Mouse (Mus musculus): ENCODE measurements around the gene Igsf21.

Igsf21 gene

GRCm38 (mm10) chr4:140038586-140039411 lies 207.8 kb downstream of the Igsf21 start:
- DNase-seq = no peak

- DNase-seq = peak; percentile 19
Measured at GRCm38 (mm10) chr4:140037784-140038387, 208.7 kb downstream of the Igsf21 start.

DNA sequence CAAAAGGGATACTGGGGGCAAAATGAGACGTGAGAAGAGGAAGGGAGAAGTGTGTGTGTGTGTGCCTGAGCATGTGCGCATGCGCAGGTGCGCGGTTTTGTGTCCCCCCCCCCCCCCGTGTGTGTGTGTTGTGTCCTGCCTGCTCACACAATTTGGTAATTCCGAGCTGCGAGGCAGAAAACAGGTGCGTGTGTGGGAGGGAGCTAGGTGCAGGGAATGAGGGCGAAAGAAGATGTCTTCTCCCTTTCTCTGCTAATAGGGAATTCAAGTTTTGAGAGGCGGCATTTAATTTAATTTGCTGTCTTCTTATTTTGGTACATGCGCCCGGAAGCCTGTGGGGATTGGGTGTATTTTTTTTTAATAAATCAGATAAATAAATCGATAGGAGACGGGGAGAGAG lies 211.4 kb downstream of the Igsf21 start:
- DNase-seq = no peak

GRCm38 (mm10) chr4:140033394-140033793 lies 213.2 kb downstream of the Igsf21 start:
- DNase-seq = peak; percentile 56

- DNase-seq = peak; percentile 17
Measured at GRCm38 (mm10) chr4:140030415-140030814, 216.2 kb downstream of the Igsf21 start.

DNA sequence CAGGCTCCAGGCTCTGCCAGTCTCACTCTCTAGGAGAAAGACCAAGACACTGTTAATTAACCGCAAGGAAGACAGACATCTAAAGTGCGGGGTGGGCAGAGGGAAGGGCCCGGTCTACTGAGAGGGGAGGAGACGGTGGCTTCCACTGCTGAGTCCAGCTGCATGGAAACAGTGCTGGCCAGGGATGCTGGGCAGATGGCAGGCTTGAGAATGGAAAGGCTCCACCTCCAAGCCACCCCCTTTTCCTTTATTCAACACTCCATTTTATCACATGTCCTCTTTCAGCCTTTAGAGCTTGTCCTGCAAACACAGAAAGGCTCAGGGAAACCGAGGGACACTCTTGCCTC lies 216.6 kb downstream of the Igsf21 start:
- no peak for DNase-seq

GRCm38 (mm10) chr4:140029324-140030039 lies 217.1 kb downstream of the Igsf21 start:
- DNase-seq = no peak

DNA sequence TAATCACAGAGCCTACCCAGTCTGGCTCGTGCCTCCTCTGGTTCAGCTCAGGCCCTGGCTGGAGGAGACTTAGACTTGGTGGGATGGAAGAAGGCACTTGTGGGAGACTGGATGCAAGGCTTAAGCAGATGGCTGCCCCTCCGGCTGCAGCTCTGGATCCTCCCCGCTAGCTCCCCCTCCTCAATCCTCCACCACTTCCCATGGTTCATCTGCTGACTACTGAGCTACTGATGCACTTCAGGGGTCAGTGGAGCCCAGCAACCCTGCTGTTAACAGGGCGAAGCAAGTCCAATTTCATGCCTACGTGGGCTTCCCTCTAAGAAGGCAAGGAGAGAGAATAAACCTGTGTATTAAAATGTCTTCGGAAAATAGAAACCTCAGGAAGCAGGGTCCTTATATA lies 222.8 kb downstream of the Igsf21 start:
- DNase-seq = no peak

DNA sequence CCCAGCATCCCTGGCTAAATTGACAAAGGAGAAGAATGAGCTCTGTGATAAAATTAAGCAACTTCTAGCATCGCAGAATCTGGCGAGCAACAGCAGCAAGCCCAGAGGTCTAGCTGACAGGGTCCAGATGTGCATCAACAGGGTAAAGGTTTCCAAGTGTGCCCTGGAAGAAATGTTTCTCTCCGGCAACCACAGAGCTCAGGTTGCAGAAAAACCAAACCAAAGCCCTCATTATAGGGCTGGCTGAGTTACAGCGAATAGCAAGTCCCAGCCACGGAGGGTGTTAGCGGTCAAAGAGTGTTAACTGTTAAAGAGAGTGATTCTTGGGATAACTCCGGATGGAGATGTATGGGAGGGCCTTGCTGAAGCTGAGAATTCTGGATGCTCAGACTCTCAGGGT lies 230.7 kb downstream of the Igsf21 start:
- DNase-seq = no peak

DNA sequence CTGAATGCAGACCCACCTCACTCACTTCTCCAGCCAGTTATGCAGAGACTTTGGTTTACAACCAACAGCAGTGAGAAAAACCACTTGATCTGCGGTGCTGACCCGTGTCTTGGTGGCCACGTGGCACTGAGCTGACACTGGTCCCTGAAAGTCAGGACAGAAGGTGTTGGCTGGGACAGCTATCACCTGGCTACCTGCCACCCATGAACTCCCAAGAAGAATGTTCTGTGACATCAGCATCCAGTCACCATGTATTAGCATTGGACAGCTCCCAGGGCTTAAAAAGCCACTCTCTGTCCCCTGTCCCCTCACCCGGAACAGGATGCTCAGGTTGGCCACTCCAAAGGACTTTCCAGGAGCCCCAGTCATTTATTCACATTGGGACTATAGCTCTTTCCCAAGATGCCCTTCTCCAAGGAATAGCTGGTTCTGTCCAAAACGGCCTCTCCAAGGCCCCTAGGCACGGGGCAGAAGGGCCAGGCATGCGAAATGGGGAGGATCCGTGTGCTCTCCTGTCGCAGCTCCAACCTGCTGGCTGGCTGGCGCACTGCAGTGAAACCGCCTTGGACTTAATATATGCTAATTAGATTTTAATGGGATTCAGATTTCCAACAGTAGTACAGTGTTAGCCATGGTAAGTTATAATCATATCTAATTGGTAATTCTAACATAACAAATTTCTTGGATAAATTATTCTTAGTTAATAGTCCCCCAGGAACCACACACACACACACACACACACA lies 235.7 kb downstream of the Igsf21 start:
- no peak for DNase-seq

GRCm38 (mm10) chr4:140004932-140005331 lies 241.7 kb downstream of the Igsf21 start:
- peak; percentile 9 for DNase-seq

DNA sequence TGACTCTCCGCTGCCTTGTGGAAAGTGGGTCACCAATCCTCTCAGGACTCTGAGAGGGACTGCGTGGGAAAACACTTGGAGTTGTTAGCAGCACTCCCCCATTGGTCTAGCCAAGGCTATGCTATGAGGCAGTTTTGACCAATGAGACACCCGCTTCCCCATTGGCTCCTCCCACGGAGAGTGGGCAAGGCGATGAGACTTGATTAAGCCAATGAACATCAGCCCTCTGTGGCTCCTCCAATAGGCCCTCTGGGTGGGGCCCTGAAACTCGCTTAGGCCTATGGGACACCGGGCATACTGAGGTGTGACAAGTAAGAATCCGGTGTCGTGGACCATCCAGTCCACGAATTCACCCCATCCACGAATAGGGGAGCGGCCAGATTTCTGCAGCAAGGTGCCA lies 242.4 kb downstream of the Igsf21 start:
- DNase-seq = peak; percentile 28

GRCm38 (mm10) chr4:140002069-140002468 lies 244.5 kb downstream of the Igsf21 start:
- DNase-seq = no peak

DNA sequence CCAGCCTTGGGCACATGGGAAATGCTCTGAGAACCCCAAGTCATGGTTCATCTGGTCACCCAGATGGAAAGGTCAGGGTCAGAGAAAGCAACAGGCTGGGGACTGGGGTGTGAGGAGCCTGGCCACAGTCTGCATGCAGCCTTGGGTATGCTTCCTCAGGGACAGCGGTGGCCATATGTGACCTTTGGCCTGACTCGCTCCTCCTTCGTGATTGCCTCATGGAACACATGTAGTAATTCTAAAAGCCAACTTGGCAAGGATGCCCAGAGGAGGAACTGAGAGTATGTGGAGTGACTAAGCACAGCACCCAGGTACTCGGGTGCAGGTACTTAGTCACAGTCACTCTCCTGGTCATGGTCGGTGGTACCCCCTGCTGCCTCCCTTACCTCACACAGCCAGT lies 245.7 kb downstream of the Igsf21 start:
- DNase-seq = no peak

DNA sequence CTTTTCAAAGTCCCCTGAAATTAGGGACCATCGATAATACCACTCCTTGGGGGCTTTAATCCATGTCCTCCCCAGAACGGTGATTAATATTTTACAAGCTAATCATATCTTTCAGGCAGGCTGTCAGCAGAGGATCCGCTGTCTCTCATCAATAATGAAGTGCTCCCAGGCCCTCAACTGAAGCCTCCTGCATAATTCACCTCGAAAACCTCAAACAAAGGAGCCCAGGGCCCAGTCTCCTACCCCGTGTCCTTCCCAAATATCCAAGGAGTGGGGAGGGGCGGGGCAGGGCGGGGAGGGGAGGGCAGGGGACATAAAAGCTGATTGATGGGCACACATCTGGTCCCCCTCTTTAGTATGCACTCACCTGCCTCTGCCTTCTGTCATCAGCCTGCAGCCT lies 247.6 kb downstream of the Igsf21 start:
- no peak for DNase-seq

DNA sequence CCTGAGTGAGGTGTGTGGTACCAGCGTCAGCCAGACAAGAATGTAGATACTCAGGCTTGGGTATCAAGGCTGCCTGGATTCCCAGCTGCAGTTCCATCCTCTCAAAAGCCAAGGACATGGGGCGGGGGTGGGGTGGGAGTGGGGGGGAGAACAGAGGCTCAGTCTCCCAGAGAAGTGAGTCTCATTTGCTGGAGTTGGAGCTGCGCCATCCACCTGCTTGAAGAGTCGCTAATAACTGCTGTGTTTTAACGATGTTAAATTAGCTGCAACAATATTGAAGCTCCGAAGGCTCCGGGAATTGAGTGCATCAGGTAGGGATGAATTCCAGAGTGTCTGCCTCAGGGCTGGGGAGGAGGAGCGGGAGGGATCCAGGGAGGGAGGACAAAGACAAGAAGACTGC lies 250.9 kb downstream of the Igsf21 start:
- DNase-seq = no peak

GRCm38 (mm10) chr4:139993111-139993755 lies 253.4 kb downstream of the Igsf21 start:
- DNase-seq = no peak

DNA sequence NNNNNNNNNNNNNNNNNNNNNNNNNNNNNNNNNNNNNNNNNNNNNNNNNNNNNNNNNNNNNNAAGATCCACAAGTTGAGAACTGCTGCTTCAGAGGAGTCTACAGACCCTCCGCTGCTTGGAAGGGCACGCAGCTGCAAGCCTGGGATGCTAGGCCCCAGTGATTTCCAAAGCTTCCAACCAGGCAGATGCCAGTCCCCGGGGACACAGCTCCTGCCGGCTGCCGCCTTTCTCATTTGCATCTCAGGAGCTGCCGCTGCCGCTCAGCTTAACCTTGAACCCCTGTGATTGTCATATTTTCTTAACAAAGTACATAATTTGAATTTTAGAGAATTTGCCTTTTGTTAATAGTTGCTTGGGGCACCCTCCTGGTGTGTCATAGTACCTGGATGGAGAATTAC lies 259.7 kb downstream of the Igsf21 start:
- no peak for DNase-seq

- peak; percentile 27 for DNase-seq
Measured at GRCm38 (mm10) chr4:139978716-139979115, 267.9 kb downstream of the Igsf21 start.

- DNase-seq = no peak
Measured at GRCm38 (mm10) chr4:139977308-139977781, 269.2 kb downstream of the Igsf21 start.
